Mouse (Mus musculus): Measurements from ENCODE around the gene Bex1.

GRCm38 (mm10) chrX:136213396-136213795, 1.9 kb downstream of the Bex1 start:
- TF ChIP-seq EP300 (IDR thresholded peaks at IDR 0.05; ENCODE audit: low read length) (no peak), ELF1 (IDR thresholded peaks at IDR 0.05; ENCODE audit: low read depth, low read length) (no peak), CTCF (conservative IDR thresholded peaks at IDR 0.05 in 1 of 2, IDR thresholded peaks at IDR 0.05 in 1 of 2; ENCODE audit: low read depth in 2 of 2, low read length in 2 of 2) (no peak), MAX (IDR thresholded peaks at IDR 0.05; ENCODE audit: low read length) (no peak), POLR2A (IDR thresholded peaks at IDR 0.05; ENCODE audit: low read depth, low read length) (no peak), MAFK (IDR thresholded peaks at IDR 0.05; ENCODE audit: insufficient replicate concordance, low read length) (no peak), ZNF384 (IDR thresholded peaks at IDR 0.05; ENCODE audit: low read depth, low read length) (no peak), MXI1 (IDR thresholded peaks at IDR 0.05; ENCODE audit: low read depth, low read length) (no peak), HCFC1 (IDR thresholded peaks at IDR 0.05; ENCODE audit: low read depth, low read length) (no peak), USF1 (IDR thresholded peaks at IDR 0.05; ENCODE audit: low read depth, low read length) (no peak), CHD2 (IDR thresholded peaks at IDR 0.05; ENCODE audit: low read length) (no peak), JUN (IDR thresholded peaks at IDR 0.05; ENCODE audit: insufficient read depth, low read depth, low read length) (no peak), RAD21 (IDR thresholded peaks at IDR 0.05; ENCODE audit: low read depth, low read length) (no peak)
